8 mouse cellular contexts compared by ENCODE assay signal in the genomic region with DNA sequence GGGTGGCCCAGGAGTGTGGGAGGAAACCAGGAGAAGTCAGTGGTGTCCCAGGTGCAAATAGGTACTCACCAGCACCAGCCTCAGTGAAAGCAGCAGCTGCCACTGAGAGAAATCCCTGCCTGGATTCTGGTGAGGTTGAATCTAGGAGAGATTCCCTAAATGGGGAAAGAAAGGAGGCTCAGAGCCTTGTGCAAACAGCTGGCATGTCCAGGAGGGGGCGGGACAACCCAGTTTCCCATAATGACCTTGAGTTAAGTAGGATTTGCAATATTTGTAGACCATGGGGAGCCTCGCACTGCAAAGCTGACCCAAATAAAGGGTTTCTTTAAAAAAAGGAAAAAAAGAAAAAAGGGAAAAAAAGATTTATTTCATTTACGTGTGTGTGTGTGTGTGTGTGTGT. TPM values are rescaled to one million over a fixed set of nuclear protein-coding genes. Genes with fewer than 3 reads are reported as not detected.
DNase-seq lines count a peak whose midpoint lies in the region; ATAC-seq and TF ChIP-seq lines count a peak whose summit lies in the region.

No protein-coding gene starts in this region.

- H3K27ac ChIP-seq in embryonic facial prominence, embryonic 13.5 days, result no peak overlapping the region
- H3K27ac ChIP-seq in kidney, adult 2 months (ENCODE audit: insufficient read depth, low read depth, low read length), result peak overlapping the region; percentile 99
- H3K27ac ChIP-seq in stomach, embryonic 16.5 days (ENCODE audit: low read length), result peak overlapping the region; percentile 80

- DNase-seq in urinary bladder, postnatal 14 days (ENCODE audit: low spot score), result peak; percentile 70
- no peak for DNase-seq in urinary bladder, postnatal 10 days (ENCODE audit: low spot score)
- peak; percentile 85 for DNase-seq in kidney, adult 2 months
- DNase-seq in lung, adult 18-20 months, result peak; percentile 80 to 83
- no peak for DNase-seq in T-cell, adult 2 months (ENCODE audit: low spot score)
- no peak for DNase-seq in frontal cortex, postnatal 14 days (ENCODE audit: low spot score in 2 of 2)

- ATAC-seq in embryonic facial prominence, embryonic 13.5 days (ENCODE audit: insufficient number of reproducible peaks, insufficient read depth, low FRiP score, low TSS enrichment, low read depth), result no peak
- ATAC-seq in stomach, embryonic 16.5 days (ENCODE audit: insufficient read depth, low FRiP score), result no peak

- WGBS in embryonic facial prominence, embryonic 13.5 days, result 62% methylated on average over 3 of the region's 3 CpGs
- 9% methylated on average over 3 of the region's 3 CpGs for WGBS in kidney, adult 2 months
- 31% methylated on average over 3 of the region's 3 CpGs for whole genome bisulfite sequencing in stomach, embryonic 16.5 days

- H3K36me3 ChIP-seq in embryonic facial prominence, embryonic 13.5 days, result peaks cover 11% of the 10 kb centered on the region
- H3K36me3 ChIP-seq in kidney, adult 2 months (ENCODE audit: control insufficient read depth, insufficient read depth, low read length), result peaks cover 1% of the 10 kb centered on the region; the same call in 1 of the 2 replicates
- no peaks in the 10 kb centered on the region for H3K36me3 ChIP-seq in stomach, embryonic 16.5 days (ENCODE audit: control insufficient read depth, insufficient read depth, low read length)

- H3K4me2 ChIP-seq in embryonic facial prominence, embryonic 13.5 days, result peak overlapping the region; percentile 92
- H3K4me2 ChIP-seq in stomach, embryonic 16.5 days (ENCODE audit: low read depth, low read length), result peak overlapping the region; percentile 73

- no peak for TF ChIP-seq POLR2A in kidney, adult 2 months (IDR thresholded peaks at IDR 0.05; ENCODE audit: low read depth, low read length)

- H3K27me3 ChIP-seq in embryonic facial prominence, embryonic 13.5 days, result peaks cover 4% of the 10 kb centered on the region
- no peaks in the 10 kb centered on the region for H3K27me3 ChIP-seq in kidney, adult 2 months (replicated peaks; ENCODE audit: control insufficient read depth, insufficient read depth, low read length)
- H3K27me3 ChIP-seq in stomach, embryonic 16.5 days (ENCODE audit: control insufficient read depth, insufficient read depth, low read length), result no peaks in the 10 kb centered on the region

- peak; percentile 58 for TF ChIP-seq CTCF in kidney, adult 2 months (conservative IDR thresholded peaks at IDR 0.05; ENCODE audit: insufficient read depth, insufficient read length, low read depth, low read length)

- H3K4me1 ChIP-seq in embryonic facial prominence, embryonic 13.5 days, result peaks cover 40% of the 10 kb centered on the region
- H3K4me1 ChIP-seq in kidney, adult 2 months (ENCODE audit: control insufficient read depth, insufficient read depth, low read length), result peaks cover 51% of the 10 kb centered on the region
- H3K4me1 ChIP-seq in stomach, embryonic 16.5 days (ENCODE audit: control insufficient read depth, insufficient read depth, low read length), result peaks cover 44% of the 10 kb centered on the region

- peak overlapping the region; percentile 36; the same call in 1 of the 2 replicates for H3K9ac ChIP-seq in embryonic facial prominence, embryonic 13.5 days
- H3K9ac ChIP-seq in stomach, embryonic 16.5 days (ENCODE audit: low read length), result peak overlapping the region; percentile 51

- H3K9me3 ChIP-seq in embryonic facial prominence, embryonic 13.5 days, result no peaks in the 10 kb centered on the region
- H3K9me3 ChIP-seq in stomach, embryonic 16.5 days (replicated peaks; ENCODE audit: control insufficient read depth, low read length), result no peaks in the 10 kb centered on the region

- no peak overlapping the region for H3K4me3 ChIP-seq in embryonic facial prominence, embryonic 13.5 days
- H3K4me3 ChIP-seq in kidney, adult 2 months (ENCODE audit: insufficient read depth, low read depth, low read length), result peak overlapping the region; percentile 83
- H3K4me3 ChIP-seq in stomach, embryonic 16.5 days (replicated peaks; ENCODE audit: low read length), result peak overlapping the region; percentile 23

RNA-seq across cellular contexts. Expression of gene Dhrs3, which starts 3.7 kb away (rescaled TPM):
- polyA plus RNA-seq in embryonic facial prominence, embryonic 13.5 days (2015; fragmentation: Nextera tagmentation; extraction: Ambion mirVana), result 57.2 and 62.2 TPM in 2 replicates
- 322 and 340 TPM in 2 replicates for polyA plus RNA-seq in kidney, adult 2 months (2012; rRNA removed)
- 118 and 119 TPM in 2 replicates for polyA plus RNA-seq in stomach, embryonic 16.5 days (2015; fragmentation: Nextera tagmentation; extraction: Ambion mirVana)

Comparison
In these comparisons a context has a peak if more than half of its experiments do, and no peak if none do; other contexts are left out.
1. DNase-seq: peak in urinary bladder, postnatal 14 days (single experiment), kidney, adult 2 months (single experiment) and lung, adult 18-20 months (2 of 2); none in urinary bladder, postnatal 10 days (single experiment), T-cell, adult 2 months (single experiment) and frontal cortex, postnatal 14 days (0 of 2).